Mouse (Mus musculus) layer of hippocampus, adult 9-10 months (tissue): Measurements from ENCODE around the gene Arx.
A peak's percentile ranks its signal among the peaks of the same experiment; 100 is the strongest.

Experiments
- DNase-seq: peaks from one replicate; pipeline ENCODE4 v3.0.0; 2022; ENCODE audit warnings: low spot score

Gene Arx

DNA sequence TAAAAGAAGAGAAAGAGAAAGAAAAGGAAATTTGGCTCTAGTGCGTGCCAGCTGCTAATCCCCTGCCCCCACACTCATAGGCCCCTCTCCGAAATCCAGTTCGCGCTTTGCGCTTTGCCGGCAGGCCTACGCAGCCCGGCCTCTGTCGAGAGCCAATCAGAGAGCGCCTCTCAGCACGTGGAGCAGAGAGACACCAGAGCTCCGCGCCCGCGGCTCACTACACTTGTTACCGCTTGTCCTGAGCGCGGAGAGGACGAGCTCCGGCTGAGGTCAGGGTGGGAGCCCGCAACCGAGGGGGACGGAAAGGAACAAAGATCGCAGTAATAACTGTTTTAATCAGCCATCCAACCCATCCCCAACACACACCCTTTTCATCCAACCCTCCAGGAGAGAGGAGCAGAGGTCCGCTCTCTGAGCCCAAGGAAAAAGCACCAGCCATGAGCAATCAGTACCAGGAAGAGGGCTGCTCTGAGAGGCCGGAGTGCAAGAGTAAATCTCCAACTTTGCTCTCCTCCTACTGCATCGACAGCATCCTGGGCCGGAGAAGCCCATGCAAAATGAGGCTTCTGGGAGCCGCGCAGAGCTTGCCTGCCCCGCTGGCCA, at the start of gene Arx:
Arx (plus strand) TSS at position 155 of the 603 bp plus-strand sequence.
- DNase-seq: no peak

DNA sequence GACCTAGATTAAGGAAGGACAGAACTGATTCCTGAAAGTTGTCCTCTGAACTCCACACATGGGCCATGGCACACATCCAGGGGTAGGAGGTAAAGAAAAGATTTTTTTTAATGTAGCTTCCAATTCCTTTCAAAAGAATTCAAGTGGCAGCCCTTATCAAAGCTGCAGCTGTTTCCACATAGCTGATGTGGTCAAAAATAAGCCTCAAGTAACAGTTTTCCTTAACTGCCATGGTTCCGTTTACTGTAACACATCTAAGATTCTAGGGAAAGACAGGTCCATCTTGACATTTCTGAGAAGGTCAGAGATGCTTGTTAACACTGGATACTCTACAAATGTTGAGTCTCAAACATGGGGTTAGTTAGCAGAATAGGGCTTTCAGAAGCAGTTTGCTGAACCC, 34.9 kb upstream of the Arx start:
- no peak for DNase-seq

DNA sequence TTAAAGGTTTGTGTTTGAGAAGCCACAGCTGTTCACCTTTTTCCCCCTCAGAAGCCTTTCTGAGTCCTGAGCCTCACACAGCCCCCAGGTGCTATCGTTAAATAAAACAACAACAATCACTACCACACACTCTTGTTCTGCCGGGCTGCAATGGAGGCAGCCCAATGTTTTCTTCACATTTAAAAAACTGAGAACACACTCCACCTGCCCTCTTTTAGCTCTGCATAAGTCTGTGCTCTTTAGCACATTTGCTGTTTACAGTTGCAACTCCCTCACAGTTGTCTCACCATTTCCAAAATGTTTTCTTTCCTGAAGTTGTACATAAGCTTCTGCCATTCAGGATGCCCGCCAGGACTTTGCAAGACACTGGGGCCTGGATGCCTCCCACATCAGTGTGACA, 10.6 kb upstream of the Arx start:
- no peak for DNase-seq

DNA sequence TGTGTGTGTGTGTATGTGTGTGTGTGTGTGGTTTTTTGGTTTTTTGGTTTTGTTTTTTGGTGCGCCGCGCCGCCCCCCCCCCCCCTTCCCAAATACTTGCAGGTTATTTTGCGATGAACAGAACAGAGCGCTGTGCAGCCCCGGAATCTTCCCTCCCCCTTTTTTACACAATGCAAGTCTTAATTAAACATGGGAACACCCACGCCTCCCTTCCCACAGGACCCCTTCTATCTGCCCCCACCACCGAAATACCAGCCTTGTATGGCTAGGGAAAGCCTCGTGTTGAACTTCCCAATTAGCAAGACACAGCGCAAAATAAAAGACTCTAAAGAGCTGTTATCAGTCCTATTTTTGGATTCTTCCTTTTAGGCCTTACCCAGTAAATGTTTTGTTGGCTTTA, 6.3 kb upstream of the Arx start:
- no peak for DNase-seq

DNA sequence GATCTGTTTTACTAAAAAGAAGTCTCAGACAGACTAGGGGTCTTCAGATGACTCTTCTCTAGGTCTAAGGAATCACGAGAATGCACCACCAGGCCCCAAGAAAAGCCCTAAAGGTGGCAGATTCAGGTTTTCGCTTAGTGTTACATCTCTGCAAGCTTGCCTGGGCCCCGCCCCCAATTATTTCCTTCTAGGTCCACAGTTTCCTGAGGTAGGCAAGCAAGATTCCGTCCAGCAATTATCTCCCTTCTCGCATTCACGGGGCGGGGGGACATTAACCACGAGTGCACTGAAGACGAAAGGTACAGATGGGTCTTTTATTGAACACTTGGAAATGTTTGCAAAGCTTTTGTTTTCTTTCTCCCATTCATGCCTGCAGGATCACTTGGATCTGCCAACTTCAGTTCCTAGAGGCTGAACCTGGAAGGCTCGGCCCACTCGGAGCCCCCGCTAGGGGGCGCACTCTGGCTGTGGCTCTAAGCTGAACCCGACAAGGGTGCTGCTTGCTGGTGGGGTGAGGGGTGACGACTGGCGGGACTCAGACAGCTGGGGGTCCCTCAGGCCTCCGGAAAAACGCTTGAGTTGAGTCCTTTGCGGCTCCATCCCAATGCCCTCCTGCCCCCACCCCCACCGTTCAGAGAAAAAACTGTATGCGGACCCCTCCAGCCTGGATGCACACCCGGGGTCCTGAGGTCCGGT, 5.1 kb upstream of the Arx start:
- DNase-seq: peak; percentile 17

DNA sequence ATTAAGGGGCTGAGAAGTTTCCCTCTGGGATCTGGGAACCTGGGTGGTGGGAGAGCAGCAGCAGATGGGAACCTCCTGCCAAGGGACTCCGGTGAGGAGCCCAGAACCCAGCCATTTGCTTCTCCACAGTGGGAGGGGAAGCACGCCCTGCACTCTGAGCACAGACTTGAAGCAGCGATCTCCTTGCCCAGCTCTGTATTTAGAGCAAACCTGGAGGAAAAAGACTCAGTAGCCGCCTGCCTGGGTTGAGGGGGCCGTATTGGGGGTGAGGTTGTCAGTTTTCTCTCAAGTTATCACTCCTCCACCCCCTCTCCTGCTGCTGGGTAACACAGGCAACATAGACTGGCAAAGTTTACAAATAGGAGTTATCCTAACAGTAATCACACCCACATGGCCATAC, 4.5 kb upstream of the Arx start:
- DNase-seq: no peak

DNA sequence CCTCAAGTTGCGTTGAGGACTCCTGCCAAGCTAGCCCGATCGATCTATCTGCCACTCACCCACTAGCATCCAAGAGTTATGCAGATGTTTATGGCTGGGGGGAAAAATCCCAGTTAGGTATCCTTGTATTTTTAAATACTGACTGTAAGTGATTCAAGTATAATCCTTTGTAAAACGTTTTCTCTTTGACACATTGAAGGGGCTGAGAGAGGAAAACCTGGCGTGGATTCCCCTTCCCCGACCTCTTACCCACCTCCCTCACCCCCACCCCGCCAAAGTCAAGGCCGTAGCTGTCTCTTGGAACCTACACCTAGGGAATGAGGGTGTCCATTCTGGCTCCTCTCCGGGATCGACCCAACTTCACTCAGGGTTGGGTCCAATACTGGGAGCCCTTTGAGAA, 1.2 kb upstream of the Arx start:
- no peak for DNase-seq

DNA sequence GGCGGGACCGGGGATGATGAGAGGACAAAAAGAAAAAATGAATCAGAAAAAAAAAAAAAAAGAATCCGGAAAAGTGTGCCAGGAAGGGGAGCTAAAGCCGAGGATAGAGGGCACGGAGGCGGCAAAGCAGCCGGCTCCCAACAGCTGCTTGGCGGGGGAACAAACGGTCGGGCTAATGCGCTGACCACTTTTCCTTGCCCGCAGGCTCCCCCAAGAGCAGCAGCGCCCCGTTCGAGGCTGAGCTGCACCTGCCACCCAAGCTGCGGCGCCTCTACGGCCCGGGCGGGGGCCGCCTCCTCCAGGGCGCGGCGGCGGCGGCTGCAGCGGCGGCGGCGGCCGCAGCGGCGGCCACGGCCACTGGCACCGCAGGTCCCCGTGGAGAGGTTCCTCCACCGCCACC, 2.1 kb downstream of the Arx start:
- DNase-seq: no peak

DNA sequence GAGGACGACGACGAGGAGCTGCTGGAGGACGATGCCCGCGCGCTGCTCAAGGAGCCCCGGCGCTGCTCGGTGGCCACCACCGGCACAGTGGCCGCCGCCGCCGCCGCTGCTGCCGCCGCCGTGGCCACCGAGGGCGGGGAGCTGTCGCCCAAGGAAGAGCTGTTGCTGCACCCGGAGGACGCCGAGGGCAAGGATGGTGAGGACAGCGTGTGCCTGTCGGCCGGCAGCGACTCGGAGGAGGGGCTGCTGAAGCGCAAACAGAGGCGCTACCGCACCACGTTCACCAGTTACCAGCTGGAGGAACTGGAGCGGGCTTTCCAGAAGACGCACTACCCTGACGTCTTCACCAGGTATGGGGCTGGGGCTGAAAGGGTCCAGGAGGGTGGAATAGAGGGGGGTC, 2.8 kb downstream of the Arx start:
- DNase-seq: no peak

DNA sequence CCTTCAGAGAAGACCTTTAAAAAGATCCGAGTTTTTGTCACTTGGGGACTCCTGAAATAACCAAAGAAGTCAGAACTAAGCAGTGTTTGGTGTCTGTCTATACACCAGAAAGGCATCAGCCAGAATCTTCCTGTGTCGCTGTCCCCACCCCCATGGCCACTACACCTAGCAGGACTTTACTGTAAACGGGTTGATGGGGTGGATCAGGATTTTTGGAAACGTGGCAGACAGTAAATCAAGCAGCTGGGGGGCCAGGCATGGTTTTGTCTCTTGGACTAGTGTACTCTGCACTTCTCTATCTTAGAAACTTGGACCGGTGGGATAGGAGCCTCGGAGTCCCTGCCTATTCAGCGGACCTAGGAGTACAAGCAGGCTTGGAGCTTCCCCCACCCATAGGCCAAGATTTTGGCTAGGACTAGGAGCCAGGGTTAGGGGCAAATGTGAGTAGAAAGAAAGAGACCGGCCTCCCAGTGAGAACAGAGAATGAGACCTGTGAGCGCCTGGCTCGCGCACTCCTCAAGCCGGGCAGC, 3.7 kb downstream of the Arx start:
- no peak for DNase-seq

DNA sequence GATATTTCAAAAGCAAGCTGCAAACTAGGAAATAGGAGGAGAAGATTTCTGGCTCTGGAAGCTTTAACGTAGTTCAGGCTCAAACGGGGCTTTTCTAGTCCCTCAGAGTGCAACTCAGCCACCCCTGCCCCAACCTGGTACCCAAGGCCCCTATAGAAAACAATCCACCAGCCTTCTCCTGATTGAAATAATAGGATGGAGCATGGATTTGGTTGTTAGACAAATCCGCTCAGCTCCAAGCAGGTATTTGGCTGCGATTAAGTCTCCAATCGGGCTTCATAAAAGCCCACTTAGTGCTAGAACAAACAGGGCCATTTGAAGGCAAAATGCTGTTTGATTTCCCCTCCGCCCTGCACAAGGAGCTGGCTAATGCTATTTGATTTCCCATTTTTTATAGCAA, 5.8 kb downstream of the Arx start:
- DNase-seq: no peak

DNA sequence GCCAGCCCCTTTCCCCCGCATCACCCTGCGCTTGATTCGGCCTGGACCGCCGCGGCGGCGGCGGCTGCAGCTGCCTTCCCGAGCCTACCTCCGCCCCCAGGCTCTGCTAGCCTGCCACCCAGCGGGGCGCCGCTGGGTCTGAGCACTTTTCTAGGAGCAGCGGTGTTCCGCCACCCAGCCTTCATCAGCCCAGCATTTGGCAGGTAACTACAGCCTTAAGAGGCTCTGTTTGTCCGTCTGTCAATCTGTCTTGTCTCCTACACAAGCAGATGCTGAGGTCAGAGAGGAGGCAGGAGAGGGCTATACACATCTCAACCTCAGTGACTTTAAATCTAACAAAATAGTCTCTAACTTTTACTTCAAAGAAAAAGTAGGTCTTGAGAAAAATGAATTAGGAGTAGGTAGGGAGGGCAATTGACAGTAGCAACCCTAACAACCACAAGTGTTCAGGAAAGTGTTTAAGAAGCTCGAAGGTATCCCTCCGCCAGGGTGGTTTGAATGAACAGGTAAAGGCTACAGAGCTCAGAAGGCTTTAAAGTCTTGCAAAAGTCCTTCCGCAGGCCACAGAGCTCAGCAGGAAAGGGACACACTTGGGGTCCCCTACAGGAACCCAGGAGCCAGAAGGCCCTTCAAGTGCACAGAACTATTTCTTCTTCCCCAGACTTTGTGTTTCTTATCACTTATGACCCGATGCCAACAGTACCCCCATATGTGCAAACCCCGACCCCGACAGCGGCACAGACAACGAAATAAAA, 8.7 kb downstream of the Arx start:
- no peak for DNase-seq

DNA sequence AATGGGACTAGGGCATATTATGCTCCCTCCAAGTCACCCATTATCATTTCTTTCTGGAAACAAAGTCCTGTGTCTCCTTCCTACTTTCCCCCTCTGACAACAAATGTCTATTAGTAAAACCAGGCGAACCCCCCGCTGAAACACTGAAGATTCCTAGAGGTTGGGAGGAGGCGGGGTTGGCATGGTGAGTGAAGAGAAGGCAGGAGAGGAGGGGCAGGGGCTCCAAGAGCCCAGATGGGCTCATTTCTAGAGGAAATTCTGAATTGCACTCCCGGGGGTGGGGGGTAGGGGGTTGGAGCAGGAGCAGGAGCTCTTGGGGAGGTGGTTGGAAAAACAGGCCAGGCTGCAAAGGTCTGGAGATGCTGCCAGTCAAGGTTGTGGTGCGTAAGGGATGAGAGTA, 9.6 kb downstream of the Arx start:
- DNase-seq: no peak

DNA sequence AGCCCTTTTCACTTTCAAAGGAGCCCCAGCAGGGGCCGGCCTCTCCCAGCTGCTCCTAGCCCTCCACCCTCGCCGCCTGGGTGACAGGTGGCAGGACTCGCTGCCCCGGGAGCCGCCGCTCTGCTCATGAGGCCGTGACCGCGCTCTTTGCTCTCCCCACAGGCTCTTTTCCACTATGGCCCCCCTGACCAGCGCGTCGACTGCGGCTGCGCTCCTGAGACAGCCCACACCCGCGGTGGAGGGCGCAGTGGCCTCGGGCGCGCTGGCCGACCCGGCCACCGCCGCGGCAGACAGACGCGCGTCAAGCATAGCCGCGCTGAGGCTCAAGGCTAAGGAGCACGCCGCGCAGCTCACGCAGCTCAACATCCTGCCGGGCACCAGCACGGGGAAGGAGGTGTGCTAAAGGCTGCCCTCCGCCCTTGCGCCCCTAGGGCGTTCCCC, 10.8 kb downstream of the Arx start:
- no peak for DNase-seq

DNA sequence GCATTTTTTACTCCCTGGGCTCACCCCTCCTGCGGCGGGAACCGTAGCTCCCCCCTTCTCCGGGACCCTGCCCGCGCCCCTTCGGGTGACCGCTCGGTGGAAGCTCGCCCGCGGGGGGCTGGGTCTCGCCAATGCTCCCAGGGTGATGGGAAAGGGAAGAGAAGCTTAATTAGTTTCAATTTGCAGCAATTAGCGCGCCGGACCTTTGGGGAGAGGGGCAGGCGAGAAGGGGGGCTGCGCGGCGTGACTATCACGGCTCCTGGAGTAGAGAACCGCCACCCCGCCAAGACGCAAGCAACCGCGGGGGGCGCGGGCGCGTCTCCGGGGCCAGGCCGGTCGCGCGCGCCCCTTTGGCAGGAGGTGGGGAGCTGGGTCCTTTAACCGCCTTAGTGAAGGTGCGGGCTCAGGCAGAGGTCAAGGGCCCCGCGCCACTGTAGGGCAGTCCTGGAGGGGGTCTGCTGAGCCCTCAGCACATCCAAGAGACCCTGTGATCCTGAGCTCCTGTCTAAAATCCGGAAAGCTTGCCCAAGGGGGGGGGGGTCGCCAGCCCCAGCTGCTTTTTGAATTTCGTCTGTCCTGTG, 12.9 kb downstream of the Arx start:
- no peak for DNase-seq

DNA sequence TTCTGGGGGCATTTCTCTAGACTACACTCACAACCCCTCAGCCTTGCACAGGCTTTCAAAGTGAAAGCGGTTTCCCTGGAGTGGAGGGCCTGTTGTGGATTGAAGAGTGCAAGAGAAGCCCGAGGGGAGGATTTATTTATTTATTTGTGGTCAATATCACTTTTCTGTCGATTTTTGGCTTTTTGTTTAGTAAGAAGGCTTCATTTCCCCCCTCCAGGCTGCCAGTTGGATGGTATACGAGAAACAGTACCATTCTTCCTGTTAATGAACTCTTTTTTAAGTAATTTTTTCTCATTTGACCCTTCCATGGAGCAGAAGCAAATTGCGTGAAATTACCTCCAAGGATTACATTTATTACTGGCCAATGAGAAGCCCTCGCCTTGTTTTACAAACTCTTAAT, 13.5 kb downstream of the Arx start:
- no peak for DNase-seq

DNA sequence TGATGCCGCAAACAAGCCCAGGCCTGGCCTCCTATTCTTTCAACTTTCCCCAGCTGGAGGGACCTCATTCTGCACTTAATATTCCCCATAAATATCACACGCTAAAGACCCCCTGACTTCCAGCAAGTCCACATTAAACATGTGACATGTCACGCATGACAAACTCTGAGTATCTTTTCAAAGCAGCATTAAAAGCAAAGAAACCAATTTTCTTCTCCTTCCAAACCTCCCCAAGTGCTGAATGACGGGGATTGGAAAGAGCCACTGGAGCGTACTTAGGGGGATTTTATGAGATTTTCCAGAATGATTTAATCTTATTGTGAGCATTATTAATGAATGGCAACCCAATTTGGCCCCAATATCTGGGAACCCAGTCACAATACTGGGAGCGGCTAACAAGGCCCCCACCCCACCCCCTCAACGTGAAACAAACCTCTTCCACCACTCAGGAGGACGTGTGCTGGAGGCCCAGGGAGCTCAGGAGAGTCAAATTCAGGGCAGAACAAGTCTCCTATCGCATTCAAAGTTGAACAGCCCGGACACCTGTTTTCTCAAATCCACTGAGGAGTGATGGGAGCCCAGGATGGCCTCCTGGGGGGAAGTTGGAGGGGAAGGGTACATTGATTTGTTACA, 14.1 kb downstream of the Arx start:
- DNase-seq: no peak

DNA sequence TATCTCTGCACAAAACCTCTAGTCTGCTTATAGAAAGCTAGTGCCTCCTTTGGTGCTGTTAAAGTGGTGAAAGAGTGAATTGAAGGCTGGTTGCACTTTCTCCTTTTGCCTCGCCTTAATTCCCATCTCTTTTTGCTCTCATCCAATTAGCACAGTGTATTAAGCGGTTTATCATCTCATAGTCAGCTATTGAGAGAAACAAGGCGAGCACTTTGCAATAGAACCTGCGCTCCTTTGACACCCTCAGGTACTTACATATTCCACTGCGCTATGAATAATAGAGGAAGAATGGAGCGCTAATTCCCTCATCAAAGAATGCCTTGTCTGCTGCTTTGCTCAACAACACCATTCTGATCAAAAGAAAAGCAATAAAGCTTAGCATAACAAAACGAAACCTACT, 15.6 kb downstream of the Arx start:
- DNase-seq: no peak

DNA sequence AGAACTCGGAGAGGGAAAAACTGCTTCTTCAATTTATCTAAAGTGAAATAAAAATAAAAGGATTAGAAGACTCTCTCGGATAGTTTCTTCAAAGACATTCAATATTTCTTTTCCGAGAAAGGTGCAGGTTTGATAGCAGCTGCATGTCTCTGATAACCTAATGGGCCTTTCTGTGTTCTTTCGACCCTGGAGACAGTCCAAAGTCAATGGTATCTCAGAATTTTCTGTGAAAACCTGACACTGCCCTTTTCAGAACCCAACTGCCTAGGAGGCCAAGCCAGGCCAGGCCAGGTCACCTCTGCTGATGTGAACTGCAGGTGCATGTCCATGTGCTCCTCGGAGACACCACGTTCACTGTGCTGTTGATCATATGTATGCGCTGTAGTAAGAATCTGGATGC, 19.5 kb downstream of the Arx start:
- DNase-seq: no peak

DNA sequence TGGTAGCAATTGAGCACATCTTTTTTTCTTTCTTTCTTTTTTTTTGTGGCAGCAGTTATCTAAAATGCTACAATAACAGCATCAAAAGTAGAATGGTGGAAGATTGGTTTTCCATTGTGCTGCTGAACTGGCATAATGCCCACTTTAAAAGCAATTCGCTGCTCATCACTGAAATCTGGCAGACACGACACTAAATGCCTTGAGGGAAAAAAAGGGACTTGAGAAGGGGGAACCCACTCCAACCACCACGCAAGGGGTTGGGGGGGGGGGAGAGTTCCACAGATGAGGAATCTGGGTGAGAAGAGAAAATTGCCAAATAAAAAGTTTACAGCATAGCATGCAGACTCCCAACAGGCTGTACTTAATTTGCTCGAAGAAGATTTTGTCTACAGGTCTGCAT, 31.3 kb downstream of the Arx start:
- no peak for DNase-seq

DNA sequence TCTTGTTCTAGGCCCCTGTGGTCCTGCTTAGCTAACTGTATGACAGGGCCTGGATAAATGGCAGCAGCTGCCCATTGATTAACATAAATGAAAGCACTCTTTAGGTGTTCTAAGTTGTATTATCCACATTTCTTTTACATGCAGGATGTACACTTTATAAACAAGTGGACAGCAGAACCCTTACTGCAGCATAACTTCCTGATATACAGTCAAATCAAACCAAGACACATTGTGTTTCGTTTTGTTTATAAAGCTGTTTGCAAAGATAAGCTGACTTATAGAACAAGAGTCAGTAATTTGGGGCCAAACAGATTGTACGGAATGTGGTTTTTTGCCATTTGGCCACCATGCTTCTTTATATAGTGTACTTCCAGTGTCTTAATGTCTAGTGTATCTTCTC, 33.7 kb downstream of the Arx start:
- DNase-seq: no peak

DNA sequence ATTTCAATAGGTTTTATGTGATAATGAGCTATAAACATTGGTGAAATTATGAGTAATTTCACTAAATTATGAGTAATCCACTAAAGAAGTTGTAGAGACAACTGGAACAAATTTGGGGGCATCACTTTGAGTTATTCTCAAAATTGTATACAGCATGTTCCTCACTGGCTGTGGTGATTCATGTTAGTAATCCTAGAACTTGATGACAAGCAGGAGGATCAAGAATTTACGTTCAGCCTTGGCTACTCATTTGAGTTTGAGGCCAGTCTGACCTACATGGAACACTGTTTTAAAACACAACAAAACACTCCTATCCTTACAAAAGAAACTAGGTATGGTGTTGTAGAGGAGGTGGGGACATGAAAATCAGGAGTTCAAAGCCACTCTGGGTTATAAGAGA, 35.1 kb downstream of the Arx start:
- no peak for DNase-seq
